Mouse (Mus musculus): Measurements from ENCODE around the gene Galns. TPM values are rescaled to one million over a fixed set of nuclear protein-coding genes. Genes with fewer than 3 reads are reported as not detected.

Gene Galns
- polyA plus RNA-seq, 1 experiment from 2014 or later, result 8.9 TPM

DNA sequence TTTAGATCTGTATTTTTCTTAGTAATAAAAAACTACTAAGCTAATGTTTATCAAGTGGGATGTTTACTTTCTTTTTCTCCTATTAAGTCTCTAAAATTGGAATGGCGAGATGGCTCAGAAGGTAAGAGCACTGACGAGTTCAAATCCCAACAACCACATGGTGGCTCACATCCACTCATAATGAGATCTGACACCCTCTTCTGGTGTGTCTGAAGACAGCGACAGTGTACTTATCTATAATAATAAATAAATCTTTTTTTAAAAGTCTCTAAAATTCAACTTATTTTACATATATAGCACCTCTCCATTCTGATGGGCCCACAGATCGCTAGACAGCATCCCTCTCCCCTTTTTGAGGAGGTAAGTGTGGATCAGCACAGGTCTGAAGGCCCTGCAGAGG, 1.1 kb downstream of the Galns start:
- H3K36me3 ChIP-seq (ENCODE audit: control insufficient read depth, insufficient read depth, low read length), result no peaks in the 10 kb centered on the region

DNA sequence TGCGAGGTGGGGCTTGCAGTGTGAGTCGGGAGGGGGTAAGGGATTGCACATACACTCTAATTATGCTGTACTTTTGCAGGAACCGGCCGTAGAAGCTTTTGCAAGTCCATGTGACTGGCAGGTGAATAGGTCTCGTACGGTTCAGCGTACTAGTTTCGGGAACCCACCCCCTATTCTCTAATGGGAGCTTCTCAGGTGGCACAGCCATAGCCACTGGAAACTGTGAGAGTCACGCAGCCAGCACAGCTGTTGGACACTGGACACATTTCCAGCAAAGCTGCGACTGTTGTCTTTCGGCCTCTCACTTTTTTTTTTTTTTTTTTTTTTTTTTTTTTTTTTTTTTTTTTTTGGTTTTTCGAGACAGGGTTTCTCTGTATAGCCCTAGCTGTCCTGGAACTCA, 4.5 kb downstream of the Galns start:
- no peak overlapping the region for H3K27ac ChIP-seq (ENCODE audit: low read length)
- no peak for ATAC-seq
- no peak overlapping the region for H3K4me3 ChIP-seq (ENCODE audit: low read depth, low read length)
- H3K9me3 ChIP-seq (replicated peaks; ENCODE audit: control insufficient read depth, low read length, poor library complexity, severe bottlenecking), result no peaks in the 10 kb centered on the region
- WGBS, result 84% methylated on average over 11 of the region's 12 CpGs
- H3K4me1 ChIP-seq (ENCODE audit: control insufficient read depth, insufficient read depth, low read length), result peaks cover 6% of the 10 kb centered on the region
- H3K9ac ChIP-seq (ENCODE audit: low read depth, low read length), result no peak overlapping the region
- no peaks in the 10 kb centered on the region for H3K36me3 ChIP-seq (ENCODE audit: control insufficient read depth, insufficient read depth, low read length)
- no peak overlapping the region for H3K4me2 ChIP-seq (ENCODE audit: low read length)
- no peaks in the 10 kb centered on the region for H3K27me3 ChIP-seq (ENCODE audit: control insufficient read depth, insufficient read depth, low read depth, low read length)

More for the DNA sequence above, 1.1 kb downstream of the Galns start:
- no peaks in the 10 kb centered on the region for H3K9me3 ChIP-seq (replicated peaks; ENCODE audit: control insufficient read depth, low read length, poor library complexity, severe bottlenecking)
- H3K27me3 ChIP-seq (ENCODE audit: control insufficient read depth, insufficient read depth, low read depth, low read length), result no peaks in the 10 kb centered on the region
- H3K4me2 ChIP-seq (ENCODE audit: low read length), result peak overlapping the region; percentile 89
- H3K27ac ChIP-seq (ENCODE audit: low read length), result no peak overlapping the region
- H3K4me3 ChIP-seq (ENCODE audit: low read depth, low read length), result peak overlapping the region; percentile 74; the same call in 1 of the 2 replicates
- no peak for ATAC-seq
- no peak overlapping the region for H3K9ac ChIP-seq (ENCODE audit: low read depth, low read length)
- WGBS, result 50% methylated on average over 4 of the region's 4 CpGs
- H3K4me1 ChIP-seq (ENCODE audit: control insufficient read depth, insufficient read depth, low read length), result peaks cover 16% of the 10 kb centered on the region

- Histone ChIP-seq H3K27me3 (ENCODE audit: control insufficient read depth, insufficient read depth, low read depth, low read length) (no peaks in the 10 kb centered on the region), H3K4me2 (ENCODE audit: low read length) (no peak overlapping the region), H3K4me1 (ENCODE audit: control insufficient read depth, insufficient read depth, low read length) (peaks cover under 1% of the 10 kb centered on the region; the same call in 1 of the 2 replicates), H3K4me3 (ENCODE audit: low read depth, low read length) (no peak overlapping the region), H3K9ac (ENCODE audit: low read depth, low read length) (no peak overlapping the region), H3K9me3 (replicated peaks; ENCODE audit: control insufficient read depth, low read length, poor library complexity, severe bottlenecking) (no peaks in the 10 kb centered on the region), H3K36me3 (ENCODE audit: control insufficient read depth, insufficient read depth, low read length) (no peaks in the 10 kb centered on the region), H3K27ac (ENCODE audit: low read length) (no peak overlapping the region)
- 87% methylated on average over 4 of the region's 4 CpGs for WGBS
- no peak for ATAC-seq
Measured at GRCm38 (mm10) chr8:122605367-122605766, 5.9 kb downstream of the Galns start.

- no peaks in the 10 kb centered on the region for H3K4me1 ChIP-seq (ENCODE audit: control insufficient read depth, insufficient read depth, low read length)
- H3K27ac ChIP-seq (ENCODE audit: low read length), result no peak overlapping the region
- WGBS, result 80% methylated on average over 1 of the region's 1 CpGs
- no peak overlapping the region for H3K9ac ChIP-seq (ENCODE audit: low read depth, low read length)
- no peaks in the 10 kb centered on the region for H3K27me3 ChIP-seq (ENCODE audit: control insufficient read depth, insufficient read depth, low read depth, low read length)
- no peak overlapping the region for H3K4me2 ChIP-seq (ENCODE audit: low read length)
- ATAC-seq, result no peak
- no peak overlapping the region for H3K4me3 ChIP-seq (ENCODE audit: low read depth, low read length)
- no peaks in the 10 kb centered on the region for H3K9me3 ChIP-seq (replicated peaks; ENCODE audit: control insufficient read depth, low read length, poor library complexity, severe bottlenecking)
- H3K36me3 ChIP-seq (ENCODE audit: control insufficient read depth, insufficient read depth, low read length), result no peaks in the 10 kb centered on the region
Measured at GRCm38 (mm10) chr8:122604640-122605039, 6.6 kb downstream of the Galns start.

GRCm38 (mm10) chr8:122600666-122601065, 10.6 kb downstream of the Galns start:
- Histone ChIP-seq H3K36me3 (ENCODE audit: control insufficient read depth, insufficient read depth, low read length) (no peaks in the 10 kb centered on the region; the same call in 1 of the 2 replicates), H3K9ac (ENCODE audit: low read depth, low read length) (no peak overlapping the region), H3K4me1 (ENCODE audit: control insufficient read depth, insufficient read depth, low read length) (no peaks in the 10 kb centered on the region), H3K27me3 (ENCODE audit: control insufficient read depth, insufficient read depth, low read depth, low read length) (no peaks in the 10 kb centered on the region), H3K4me2 (ENCODE audit: low read length) (no peak overlapping the region), H3K27ac (ENCODE audit: low read length) (no peak overlapping the region), H3K9me3 (replicated peaks; ENCODE audit: control insufficient read depth, low read length, poor library complexity, severe bottlenecking) (no peaks in the 10 kb centered on the region), H3K4me3 (ENCODE audit: low read depth, low read length) (no peak overlapping the region)
- no peak for ATAC-seq
- 87% methylated on average over 9 of the region's 9 CpGs for WGBS

GRCm38 (mm10) chr8:122596031-122596430, 15.2 kb downstream of the Galns start:
- Histone ChIP-seq H3K27ac (ENCODE audit: low read length) (no peak overlapping the region), H3K4me1 (ENCODE audit: control insufficient read depth, insufficient read depth, low read length) (0 out of 2 replicates have a peak, but pooled peaks cover 4% of the 10 kb centered on the region), H3K4me2 (ENCODE audit: low read length) (no peak overlapping the region), H3K4me3 (ENCODE audit: low read depth, low read length) (no peak overlapping the region), H3K9me3 (replicated peaks; ENCODE audit: control insufficient read depth, low read length, poor library complexity, severe bottlenecking) (no peaks in the 10 kb centered on the region), H3K27me3 (ENCODE audit: control insufficient read depth, insufficient read depth, low read depth, low read length) (no peaks in the 10 kb centered on the region), H3K36me3 (ENCODE audit: control insufficient read depth, insufficient read depth, low read length) (no peaks in the 10 kb centered on the region; the same call in 1 of the 2 replicates), H3K9ac (ENCODE audit: low read depth, low read length) (no peak overlapping the region)
- ATAC-seq, result no peak
- 56% methylated on average over 4 of the region's 4 CpGs for WGBS

GRCm38 (mm10) chr8:122593783-122594507, 17.3 kb downstream of the Galns start:
- Histone ChIP-seq H3K4me1 (ENCODE audit: control insufficient read depth, insufficient read depth, low read length) (0 out of 2 replicates have a peak, but pooled peaks cover 4% of the 10 kb centered on the region), H3K27me3 (ENCODE audit: control insufficient read depth, insufficient read depth, low read depth, low read length) (no peaks in the 10 kb centered on the region), H3K4me3 (ENCODE audit: low read depth, low read length) (no peak overlapping the region), H3K27ac (ENCODE audit: low read length) (0 out of 2 replicates have a peak overlapping the region, but pooled peaks have one; percentile 32), H3K4me2 (ENCODE audit: low read length) (no peak overlapping the region), H3K36me3 (ENCODE audit: control insufficient read depth, insufficient read depth, low read length) (no peaks in the 10 kb centered on the region; the same call in 1 of the 2 replicates), H3K9me3 (replicated peaks; ENCODE audit: control insufficient read depth, low read length, poor library complexity, severe bottlenecking) (no peaks in the 10 kb centered on the region), H3K9ac (ENCODE audit: low read depth, low read length) (0 out of 2 replicates have a peak overlapping the region, but pooled peaks have one; percentile 14)
- WGBS, result 75% methylated on average over 19 of the region's 19 CpGs
- no peak; the same call in 1 of the 2 replicates for ATAC-seq

GRCm38 (mm10) chr8:122593240-122593639, 18.0 kb downstream of the Galns start:
- ATAC-seq, result no peak
- H3K4me1 ChIP-seq (ENCODE audit: control insufficient read depth, insufficient read depth, low read length), result 0 out of 2 replicates have a peak, but pooled peaks cover 4% of the 10 kb centered on the region
- H3K9me3 ChIP-seq (replicated peaks; ENCODE audit: control insufficient read depth, low read length, poor library complexity, severe bottlenecking), result no peaks in the 10 kb centered on the region
- no peaks in the 10 kb centered on the region for H3K27me3 ChIP-seq (ENCODE audit: control insufficient read depth, insufficient read depth, low read depth, low read length)
- no peaks in the 10 kb centered on the region for H3K36me3 ChIP-seq (ENCODE audit: control insufficient read depth, insufficient read depth, low read length)
- H3K27ac ChIP-seq (ENCODE audit: low read length), result no peak overlapping the region
- H3K9ac ChIP-seq (ENCODE audit: low read depth, low read length), result no peak overlapping the region
- H3K4me2 ChIP-seq (ENCODE audit: low read length), result no peak overlapping the region
- WGBS, result 80% methylated on average over 12 of the region's 12 CpGs
- H3K4me3 ChIP-seq (ENCODE audit: low read depth, low read length), result no peak overlapping the region

DNA sequence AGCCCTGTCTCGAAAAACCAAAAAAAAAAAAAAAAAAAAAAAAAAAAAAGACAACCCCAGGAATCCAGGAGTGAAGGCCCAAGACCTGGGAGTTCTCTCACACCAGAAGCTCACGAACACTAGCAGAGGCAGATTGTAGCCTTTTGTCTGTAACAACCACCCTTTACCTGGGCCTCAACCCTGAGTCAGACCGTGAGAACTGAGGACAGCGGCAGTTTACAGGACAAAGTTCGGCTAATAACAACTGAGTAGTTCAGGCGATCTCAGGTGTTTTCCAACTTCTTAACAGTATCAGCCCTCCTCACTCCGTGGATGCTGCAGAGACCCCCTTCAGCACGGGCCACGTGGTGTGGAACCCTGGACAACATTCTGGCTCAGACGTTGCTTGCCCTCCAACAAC, 24.5 kb downstream of the Galns start:
- Histone ChIP-seq H3K36me3 (ENCODE audit: control insufficient read depth, insufficient read depth, low read length) (no peaks in the 10 kb centered on the region), H3K4me1 (ENCODE audit: control insufficient read depth, insufficient read depth, low read length) (no peaks in the 10 kb centered on the region), H3K27me3 (ENCODE audit: control insufficient read depth, insufficient read depth, low read depth, low read length) (no peaks in the 10 kb centered on the region), H3K27ac (ENCODE audit: low read length) (no peak overlapping the region), H3K9ac (ENCODE audit: low read depth, low read length) (no peak overlapping the region), H3K9me3 (replicated peaks; ENCODE audit: control insufficient read depth, low read length, poor library complexity, severe bottlenecking) (no peaks in the 10 kb centered on the region), H3K4me2 (ENCODE audit: low read length) (no peak overlapping the region), H3K4me3 (ENCODE audit: low read depth, low read length) (no peak overlapping the region)
- ATAC-seq, result no peak
- 86% methylated on average over 10 of the region's 10 CpGs for WGBS

Measured in midbrain, embryonic 16.5 days (tissue).